Mouse (Mus musculus) liver, embryonic 13.5 days (tissue): ENCODE measurements around the gene Nr1h4. TPM values are rescaled to one million over a fixed set of nuclear protein-coding genes. Genes with fewer than 3 reads are reported as not detected.
"Not testable (repeated sequence)": the region's sequence is repeated elsewhere in the genome, so short reads cannot be mapped to it uniquely, and the experiment has no call there.

Experiments used
- ATAC-seq: fragments of 200-750 bp; cut with Nextera tagmentation; 2 replicates; pipeline ENCODE4 v1.8.0; 2017; ENCODE audit warnings: low read depth, mild to moderate bottlenecking, moderate number of reproducible peaks, moderate library complexity
- DNase-seq: peaks from one replicate; pipeline ENCODE4 v3.0.0; 2022
- H3K27ac ChIP-seq: fragments of 300-500 bp; sonication (generic); 2 replicates; pipeline ENCODE4 v1.5.1; 2015; ENCODE audit warnings: moderate library complexity, mild to moderate bottlenecking, inconsistent platforms
- H3K27me3 ChIP-seq: fragments of 300-500 bp; sonication (generic); 2 replicates; pipeline ENCODE4 v1.6.1; 2015; ENCODE audit warnings: mild to moderate bottlenecking, inconsistent platforms
- H3K36me3 ChIP-seq: fragments of 300-500 bp; sonication (generic); 2 replicates; pipeline ENCODE4 v1.6.1; 2015; ENCODE audit warnings: mild to moderate bottlenecking, inconsistent platforms
- H3K4me1 ChIP-seq: fragments of 300-500 bp; sonication (generic); replicated peaks from 2 replicates; pipeline ENCODE4 v1.6.1; 2015; ENCODE audit warnings: inconsistent platforms
- H3K4me2 ChIP-seq: fragments of 300-500 bp; sonication (generic); 2 replicates; pipeline ENCODE4 v1.6.1; 2015; ENCODE audit warnings: inconsistent platforms, mild to moderate bottlenecking, moderate library complexity
- H3K4me3 ChIP-seq: fragments of 300-500 bp; sonication (generic); replicated peaks from 2 replicates; pipeline ENCODE4 v1.5.1; 2015; ENCODE audit warnings: mild to moderate bottlenecking, inconsistent platforms
- H3K9ac ChIP-seq: fragments of 300-500 bp; sonication (generic); 2 replicates; pipeline ENCODE4 v1.6.1; 2015; ENCODE audit warnings: mild to moderate bottlenecking, inconsistent platforms
- H3K9me3 ChIP-seq: fragments of 300-500 bp; sonication (generic); replicated peaks from 2 replicates; pipeline ENCODE4 v1.6.1; 2016; ENCODE audit warnings: inconsistent platforms
- WGBS: fragments of 180-500 bp; shearing (Covaris S2); methylation state at CpG from one replicate; pipeline ENCODE4 v1.1.7; 2015; ENCODE audit not compliant: insufficient replicate concordance; 5-methylcytosine and 5-hydroxymethylcytosine counted together
- polyA plus RNA-seq: library from polyadenylated mRNA; unstranded; fragments of >200 nt; fragmentation: Nextera tagmentation; extraction: Ambion mirVana; gene quantifications from 2 replicates; pipeline ENCODE4 v1.2.1, GENCODE M21; 2015

The Nr1h4 gene
- polyA plus RNA-seq: 2.9 and 3.7 TPM in 2 replicates

DNA sequence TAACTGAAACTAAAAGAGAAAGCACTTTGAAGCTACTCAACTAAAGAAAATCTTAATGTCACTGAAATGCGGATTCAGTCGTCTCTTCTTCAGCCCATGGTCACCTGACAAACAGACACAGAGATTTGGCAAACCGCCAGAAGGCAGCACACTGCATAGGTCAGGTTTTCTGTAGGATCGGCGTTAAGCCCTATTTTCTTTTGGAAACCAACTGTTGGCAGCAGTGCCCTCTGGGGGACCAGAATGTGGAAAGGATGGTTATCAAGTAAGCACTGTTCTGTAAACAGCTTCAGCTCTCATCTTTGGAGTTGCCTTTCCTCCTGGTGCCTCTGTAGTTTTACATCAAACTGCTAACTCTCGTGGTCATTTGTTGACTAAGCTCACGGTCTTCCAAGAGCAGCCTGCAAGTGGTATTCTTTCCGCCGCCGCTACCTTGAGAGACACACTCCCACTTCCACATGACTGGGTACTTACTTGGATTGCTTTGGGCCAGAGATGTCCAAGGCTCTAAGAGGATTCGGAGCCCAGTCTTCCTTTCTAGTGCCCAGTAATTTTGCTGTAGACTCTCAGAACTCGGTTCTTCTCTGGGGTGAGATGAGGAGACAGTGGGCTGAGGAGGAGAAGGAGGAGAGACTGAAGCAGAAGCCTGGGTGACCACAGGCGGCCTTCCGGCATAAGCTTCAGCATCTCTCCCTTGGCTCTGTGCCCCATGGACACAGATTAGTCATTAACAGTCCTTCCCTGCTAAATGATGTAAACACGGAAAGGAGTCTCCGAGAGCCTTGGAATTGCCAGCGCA is at the start of gene Nr1h4:
Gene Nr1h4 (minus strand): TSS at position 657 of the 799 bp plus-strand sequence.
- ATAC-seq (peak; percentile 56), DNase-seq (no peak)
- Histone ChIP-seq H3K4me3 (peak within 1 kb of the TSS; percentile 14; the same call in 1 of the 2 replicates), H3K4me2 (peak within 1 kb of the TSS; percentile 25), H3K36me3 (no peaks in the 10 kb centered on the region), H3K27me3 (no peaks in the 10 kb centered on the region), H3K9me3 (no peaks in the 10 kb centered on the region), H3K4me1 (peaks cover 6% of the 10 kb centered on the region), H3K9ac (no peak within 1 kb of the TSS), H3K27ac (peak within 1 kb of the TSS; percentile 53)
- WGBS: 63% methylated on average over 17 of the region's 17 CpGs

DNA sequence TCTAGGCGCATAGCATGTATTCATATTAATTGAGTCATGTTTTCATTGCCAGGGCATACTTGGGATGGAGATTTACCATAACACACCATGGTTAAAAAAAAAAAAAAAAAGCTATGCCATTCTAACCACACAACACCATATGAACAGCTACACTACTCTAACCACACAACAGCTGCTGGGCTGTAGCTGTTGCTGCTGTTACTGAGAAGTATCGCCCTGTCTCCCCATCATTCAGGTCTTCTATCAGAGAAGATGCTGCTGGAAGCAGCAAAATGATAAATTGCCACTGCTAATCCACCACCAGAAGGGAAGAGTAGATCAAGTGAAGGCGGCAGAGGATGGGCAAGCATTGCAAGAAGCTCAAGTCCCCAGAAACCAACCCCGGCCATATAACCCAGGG is 45.4 kb upstream of the Nr1h4 start:
- no peaks in the 10 kb centered on the region for H3K36me3 ChIP-seq

DNA sequence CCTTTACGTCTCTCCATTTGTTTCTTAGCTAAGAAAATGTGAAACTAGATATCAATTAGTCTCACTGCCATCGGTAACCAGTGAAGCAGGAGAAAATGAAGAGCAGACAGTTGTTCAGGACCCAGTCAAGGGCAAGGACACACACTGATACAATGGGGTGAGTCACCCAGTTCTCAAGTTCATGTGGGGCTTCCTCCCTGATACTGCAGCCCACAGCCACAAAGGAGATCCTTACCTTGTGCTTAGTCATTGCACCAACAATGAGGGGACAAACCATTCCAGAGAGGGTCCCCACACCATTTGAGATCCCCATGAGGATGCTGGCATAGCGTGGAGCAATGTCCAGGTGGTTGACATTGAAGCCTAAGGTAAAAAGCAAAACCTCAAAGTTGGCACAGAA is 44.3 kb upstream of the Nr1h4 start:
- Histone ChIP-seq H3K4me2 (no peak overlapping the region), H3K9ac (no peak overlapping the region), H3K4me1 (no peaks in the 10 kb centered on the region), H3K9me3 (no peaks in the 10 kb centered on the region), H3K27ac (no peak overlapping the region), H3K36me3 (no peaks in the 10 kb centered on the region), H3K27me3 (no peaks in the 10 kb centered on the region), H3K4me3 (no peak overlapping the region)
- 63% methylated on average over 3 of the region's 3 CpGs for whole genome bisulfite sequencing
- no peak for DNase-seq
- no peak for ATAC-seq

More for the DNA sequence above, 45.4 kb upstream of the Nr1h4 start:
- WGBS: 69% methylated on average over 4 of the region's 4 CpGs
- no peak overlapping the region for H3K4me2 ChIP-seq
- H3K27me3 ChIP-seq: no peaks in the 10 kb centered on the region
- H3K27ac ChIP-seq: no peak overlapping the region
- no peaks in the 10 kb centered on the region for H3K9me3 ChIP-seq
- no peaks in the 10 kb centered on the region for H3K4me1 ChIP-seq
- H3K4me3 ChIP-seq: no peak overlapping the region
- no peak for ATAC-seq
- DNase-seq: no peak
- H3K9ac ChIP-seq: no peak overlapping the region

DNA sequence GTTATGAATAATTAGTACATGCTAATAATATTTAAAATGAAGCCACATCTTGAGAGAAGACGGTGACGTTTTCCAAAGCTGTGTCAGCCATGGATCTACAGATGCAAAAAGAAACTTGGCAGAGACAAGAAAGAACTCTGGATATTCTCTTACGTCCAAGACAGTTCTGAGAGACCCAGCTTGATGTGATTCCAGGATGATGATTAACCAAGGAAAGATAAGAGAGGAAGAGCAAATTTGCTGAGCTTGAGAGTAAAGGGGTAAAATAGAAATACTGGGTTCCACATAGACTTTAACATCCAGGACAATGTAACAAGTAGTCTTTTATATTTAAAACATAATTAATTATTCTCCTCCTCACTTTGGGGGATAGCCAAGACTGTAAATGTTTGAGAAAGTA is 40.0 kb upstream of the Nr1h4 start:
- DNase-seq: no peak
- Histone ChIP-seq H3K36me3 (no peaks in the 10 kb centered on the region), H3K4me1 (no peaks in the 10 kb centered on the region), H3K27me3 (no peaks in the 10 kb centered on the region), H3K27ac (no peak overlapping the region), H3K4me3 (no peak overlapping the region), H3K4me2 (no peak overlapping the region), H3K9me3 (0 out of 2 replicates have a peak, but pooled peaks cover 3% of the 10 kb centered on the region), H3K9ac (no peak overlapping the region)
- WGBS: 66% methylated on average over 3 of the region's 3 CpGs
- ATAC-seq: no peak

DNA sequence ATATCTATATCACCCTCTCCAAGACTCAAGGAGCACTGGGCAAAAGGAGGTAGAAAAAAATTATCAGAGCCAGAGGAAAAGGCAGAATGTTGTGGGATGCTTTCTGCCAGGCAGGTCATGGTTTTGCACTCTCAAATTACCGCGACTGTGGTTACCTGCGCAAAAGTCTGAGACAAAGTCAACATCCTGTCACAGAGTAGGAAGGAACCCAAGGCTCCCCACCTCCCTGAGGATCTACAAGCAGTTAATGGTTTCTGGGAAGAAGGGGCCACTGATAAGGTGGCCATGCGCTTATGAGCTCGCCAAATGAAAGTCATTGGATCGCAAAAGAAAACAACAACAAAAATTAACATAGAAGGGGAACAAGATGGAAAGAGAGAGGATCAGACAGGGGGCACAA is 39.6 kb upstream of the Nr1h4 start:
- ATAC-seq (no peak), DNase-seq (no peak)
- H3K4me3 ChIP-seq: no peak overlapping the region
- H3K4me2 ChIP-seq: no peak overlapping the region
- H3K9ac ChIP-seq: no peak overlapping the region
- H3K27ac ChIP-seq: no peak overlapping the region
- H3K9me3 ChIP-seq: 0 out of 2 replicates have a peak, but pooled peaks cover 3% of the 10 kb centered on the region
- no peaks in the 10 kb centered on the region for H3K27me3 ChIP-seq
- no peaks in the 10 kb centered on the region for H3K36me3 ChIP-seq
- H3K4me1 ChIP-seq: no peaks in the 10 kb centered on the region
- 54% methylated on average over 6 of the region's 6 CpGs for WGBS

DNA sequence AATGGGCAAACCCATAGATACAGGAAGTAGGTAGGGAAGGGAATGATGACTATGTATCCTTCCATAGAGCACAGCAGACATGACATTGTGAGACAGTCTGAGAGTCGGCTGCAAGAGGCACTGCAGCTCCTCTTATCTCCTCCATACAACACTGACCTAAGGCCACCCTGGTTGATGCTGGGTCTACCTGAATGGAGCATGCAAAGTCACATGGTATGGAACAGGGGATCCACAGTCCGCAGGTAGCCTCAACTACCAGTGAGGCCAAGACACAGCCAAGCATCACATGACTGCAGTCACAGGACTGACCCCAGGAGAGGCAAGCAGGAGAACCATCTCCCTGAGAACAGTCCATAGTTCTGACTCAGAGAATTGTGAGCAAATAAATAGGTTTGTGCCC is 34.0 kb upstream of the Nr1h4 start:
- Histone ChIP-seq H3K36me3 (no peaks in the 10 kb centered on the region), H3K9me3 (0 out of 2 replicates have a peak, but pooled peaks cover 3% of the 10 kb centered on the region), H3K4me1 (no peaks in the 10 kb centered on the region), H3K4me2 (no peak overlapping the region), H3K9ac (no peak overlapping the region), H3K4me3 (no peak overlapping the region), H3K27me3 (no peaks in the 10 kb centered on the region), H3K27ac (no peak overlapping the region)
- WGBS: 60% methylated on average over 2 of the region's 2 CpGs
- DNase-seq (no peak), ATAC-seq (no peak)

DNA sequence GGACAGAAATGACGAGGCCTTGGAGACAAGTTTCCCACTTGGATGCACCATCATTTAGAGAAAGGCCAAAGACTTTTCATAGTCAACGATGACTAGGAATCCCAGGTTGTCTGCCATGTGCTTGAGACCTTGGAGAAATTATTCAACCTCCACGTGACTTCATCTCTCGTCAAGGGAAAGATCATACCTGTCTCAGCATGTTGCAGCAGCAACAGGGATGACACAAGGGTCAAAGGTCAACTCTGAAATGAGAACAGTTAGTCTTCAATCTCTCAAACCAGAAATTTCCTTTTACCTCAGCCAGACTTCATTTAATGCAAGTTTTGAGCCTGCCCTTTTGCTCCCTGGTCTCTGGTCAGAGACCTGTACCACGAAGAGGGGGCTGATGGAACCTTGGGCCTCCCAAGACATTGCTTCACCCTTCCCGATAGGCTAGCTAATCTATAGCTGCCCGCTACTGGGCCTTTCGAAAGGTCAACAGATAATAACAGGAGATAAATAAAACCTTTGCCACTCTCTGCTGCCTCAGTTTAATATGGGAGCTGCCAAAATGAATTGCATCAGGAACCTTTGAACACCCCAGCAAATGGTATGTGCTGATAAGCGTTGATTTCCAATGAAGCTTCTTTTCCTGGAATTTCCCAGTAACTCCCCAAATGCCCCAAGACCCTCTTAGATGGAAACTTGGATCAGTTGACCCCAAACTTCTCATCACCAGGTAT is 32.1 kb upstream of the Nr1h4 start:
- WGBS: 62% methylated on average over 9 of the region's 9 CpGs
- no peak overlapping the region for H3K9ac ChIP-seq
- H3K4me3 ChIP-seq: no peak overlapping the region
- ATAC-seq (no peak), DNase-seq (no peak)
- H3K9me3 ChIP-seq: 0 out of 2 replicates have a peak, but pooled peaks cover 3% of the 10 kb centered on the region
- H3K4me1 ChIP-seq: no peaks in the 10 kb centered on the region
- no peak overlapping the region for H3K4me2 ChIP-seq
- no peaks in the 10 kb centered on the region for H3K27me3 ChIP-seq
- H3K27ac ChIP-seq: no peak overlapping the region
- H3K36me3 ChIP-seq: no peaks in the 10 kb centered on the region

DNA sequence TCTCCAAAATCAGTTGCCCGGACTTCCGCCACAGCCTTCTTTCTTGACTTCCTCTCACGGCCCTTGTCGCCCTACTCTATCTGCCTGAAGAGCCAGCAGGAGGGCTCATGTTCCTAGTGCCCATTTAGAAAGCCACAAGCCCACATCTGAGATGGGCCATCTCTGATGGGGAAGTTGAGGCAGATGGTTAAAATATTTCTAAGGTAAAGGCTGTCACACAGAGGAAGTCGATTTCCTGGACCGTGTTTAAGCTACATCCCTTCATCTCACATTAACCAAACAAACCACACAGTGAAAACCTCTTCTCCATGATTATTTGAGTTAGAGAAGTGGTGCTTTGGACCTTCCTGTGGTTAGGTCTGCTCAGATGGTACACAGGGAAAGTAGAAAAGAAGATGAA is 28.7 kb upstream of the Nr1h4 start:
- no peak overlapping the region for H3K9ac ChIP-seq
- no peaks in the 10 kb centered on the region for H3K36me3 ChIP-seq
- H3K27me3 ChIP-seq: no peaks in the 10 kb centered on the region
- H3K4me1 ChIP-seq: no peaks in the 10 kb centered on the region
- H3K4me2 ChIP-seq: no peak overlapping the region
- no peaks in the 10 kb centered on the region for H3K9me3 ChIP-seq
- H3K27ac ChIP-seq: no peak overlapping the region
- ATAC-seq: no peak
- DNase-seq: no peak
- no peak overlapping the region for H3K4me3 ChIP-seq
- WGBS: 11% methylated on average over 6 of the region's 6 CpGs

DNA sequence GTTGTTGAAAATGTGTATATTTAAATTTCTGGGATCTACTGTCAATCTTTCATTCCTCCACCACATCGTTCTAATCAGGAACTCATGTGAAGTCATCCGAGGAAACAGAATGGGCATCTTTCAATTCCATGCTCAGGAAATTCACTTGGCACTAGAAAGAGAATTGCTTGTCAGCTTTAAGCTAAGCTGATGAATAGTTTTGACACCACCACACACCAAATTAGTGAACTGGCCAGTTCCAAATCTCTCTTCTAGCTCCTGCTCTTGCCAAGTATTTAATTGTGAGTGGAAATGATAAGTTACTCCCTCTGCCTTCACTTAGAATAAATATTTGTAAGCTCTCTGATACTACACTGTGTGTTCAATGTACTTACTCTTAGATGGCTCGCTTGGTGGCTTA is 26.0 kb upstream of the Nr1h4 start:
- Histone ChIP-seq H3K4me1 (no peaks in the 10 kb centered on the region), H3K9me3 (no peaks in the 10 kb centered on the region), H3K27me3 (no peaks in the 10 kb centered on the region), H3K36me3 (no peaks in the 10 kb centered on the region), H3K4me2 (no peak overlapping the region), H3K9ac (no peak overlapping the region), H3K4me3 (no peak overlapping the region), H3K27ac (no peak overlapping the region)
- 50% methylated on average over 3 of the region's 3 CpGs for WGBS
- no peak for ATAC-seq
- DNase-seq: no peak

DNA sequence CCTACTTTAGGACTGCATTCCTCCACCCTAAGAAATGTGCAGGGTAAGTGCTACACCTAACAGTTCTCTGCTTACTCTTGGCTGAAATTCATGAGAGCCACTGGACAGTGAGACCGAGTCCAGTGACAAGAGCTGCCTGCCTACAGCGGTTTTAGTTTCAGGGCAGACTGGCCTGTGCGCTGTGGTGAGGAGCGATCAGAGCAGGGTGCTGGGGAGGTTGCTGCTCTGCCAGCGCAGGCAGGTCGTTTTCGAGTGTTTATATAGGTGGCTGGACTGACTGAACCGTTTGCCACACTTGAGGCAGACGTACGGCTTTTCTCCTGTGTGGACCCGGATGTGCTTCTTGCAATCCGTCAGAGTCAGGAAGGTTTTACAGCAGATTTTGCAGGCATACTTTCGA is 21.5 kb upstream of the Nr1h4 start:
- H3K4me3 ChIP-seq, H3K9me3 ChIP-seq, ATAC-seq, H3K27ac ChIP-seq, H3K4me1 ChIP-seq, H3K36me3 ChIP-seq, H3K4me2 ChIP-seq, H3K27me3 ChIP-seq, H3K9ac ChIP-seq, DNase-seq: not testable (repeated sequence)
- WGBS: 70% methylated on average over 13 of the region's 13 CpGs

DNA sequence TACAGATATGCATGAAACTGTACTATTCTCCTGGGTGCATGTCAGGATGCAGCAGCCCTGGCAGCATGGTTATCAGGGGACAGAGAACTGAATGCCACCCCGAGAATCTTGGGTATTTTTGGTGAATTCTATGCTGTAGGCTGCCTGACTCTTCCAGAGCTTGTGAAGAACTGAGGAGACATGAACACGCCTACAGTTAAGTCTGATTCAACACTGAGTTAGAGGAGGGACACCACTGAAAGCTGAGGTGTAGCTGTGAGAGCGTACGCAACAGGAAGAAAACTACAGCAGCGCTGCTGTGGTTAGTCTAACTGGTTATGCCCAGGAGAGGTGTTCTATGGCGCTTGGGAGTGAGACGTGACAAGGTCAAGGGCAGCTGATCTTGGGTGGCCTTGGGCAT is 20.5 kb upstream of the Nr1h4 start:
- ATAC-seq, H3K27ac ChIP-seq, H3K4me1 ChIP-seq, H3K4me3 ChIP-seq, H3K9ac ChIP-seq, H3K4me2 ChIP-seq, H3K9me3 ChIP-seq, DNase-seq, H3K27me3 ChIP-seq, H3K36me3 ChIP-seq: not testable (repeated sequence)
- 75% methylated on average over 7 of the region's 7 CpGs for WGBS
